Mouse (Mus musculus) hindbrain, embryonic 13.5 days (tissue): Measurements from ENCODE around the gene Mylk4. TPM values are rescaled to one million over a fixed set of nuclear protein-coding genes. Genes with fewer than 3 reads are reported as not detected.

Experiments used
- ATAC-seq: fragments of 200-750 bp; cut with Nextera tagmentation; 2 replicates; pipeline ENCODE4 v1.8.0; 2017; ENCODE audit warnings: moderate TSS enrichment; ENCODE audit not compliant: low FRiP score
- H3K27ac ChIP-seq: fragments of 300-500 bp; sonication (generic); 2 replicates; pipeline ENCODE4 v1.5.1; 2015; ENCODE audit warnings: inconsistent platforms, mild to moderate bottlenecking, moderate library complexity
- H3K27me3 ChIP-seq: fragments of 300-500 bp; sonication (generic); 2 replicates; pipeline ENCODE4 v1.6.1; 2015; ENCODE audit warnings: mild to moderate bottlenecking, inconsistent platforms
- H3K36me3 ChIP-seq: fragments of 300-500 bp; sonication (generic); 2 replicates; pipeline ENCODE4 v1.6.1; 2015; ENCODE audit warnings: mild to moderate bottlenecking, inconsistent platforms
- H3K4me1 ChIP-seq: fragments of 300-500 bp; sonication (generic); replicated peaks from 2 replicates; pipeline ENCODE4 v1.6.1; 2015; ENCODE audit warnings: inconsistent platforms
- H3K4me2 ChIP-seq: fragments of 300-500 bp; sonication (generic); 2 replicates; pipeline ENCODE4 v1.6.1; 2015; ENCODE audit warnings: inconsistent platforms, mild to moderate bottlenecking, moderate library complexity
- H3K4me3 ChIP-seq: fragments of 300-500 bp; sonication (generic); 2 replicates; pipeline ENCODE4 v1.5.1; 2015; ENCODE audit warnings: mild to moderate bottlenecking, inconsistent platforms
- H3K9ac ChIP-seq: fragments of 300-500 bp; sonication (generic); 2 replicates; pipeline ENCODE4 v1.6.1; 2015; ENCODE audit warnings: mild to moderate bottlenecking, inconsistent platforms
- H3K9me3 ChIP-seq: fragments of 300-500 bp; sonication (generic); 2 replicates; pipeline ENCODE4 v1.6.1; 2016; ENCODE audit warnings: inconsistent platforms
- WGBS: fragments of 180-500 bp; shearing (Covaris S2); methylation state at CpG from one replicate; pipeline ENCODE4 v1.1.7; 2015; 5-methylcytosine and 5-hydroxymethylcytosine counted together
- polyA plus RNA-seq: library from polyadenylated mRNA; unstranded; fragments of >200 nt; fragmentation: Nextera tagmentation; extraction: Ambion mirVana; gene quantifications from 2 replicates; pipeline ENCODE4 v1.2.1, GENCODE M21; 2015

Gene Mylk4
- polyA plus RNA-seq, 1 experiment from 2014 or later = 0.05 TPM

- Histone ChIP-seq H3K4me2 (no peak overlapping the region), H3K4me1 (no peaks in the 10 kb centered on the region), H3K27ac (no peak overlapping the region), H3K4me3 (no peak overlapping the region), H3K36me3 (peaks cover 79% of the 10 kb centered on the region), H3K9ac (no peak overlapping the region), H3K27me3 (no peaks in the 10 kb centered on the region), H3K9me3 (no peaks in the 10 kb centered on the region)
- WGBS = 97% methylated on average over 3 of the region's 3 CpGs
- no peak for ATAC-seq
Measured at GRCm38 (mm10) chr13:32819241-32819640, 35.5 kb upstream of the Mylk4 start.

- no peak overlapping the region for H3K4me3 ChIP-seq
- no peak overlapping the region for H3K9ac ChIP-seq
- peaks cover 44% of the 10 kb centered on the region for H3K36me3 ChIP-seq
- no peaks in the 10 kb centered on the region for H3K27me3 ChIP-seq
- peaks cover 30% of the 10 kb centered on the region for H3K4me1 ChIP-seq
- H3K27ac ChIP-seq = no peak overlapping the region
- no peak overlapping the region for H3K4me2 ChIP-seq
- no peaks in the 10 kb centered on the region for H3K9me3 ChIP-seq
- WGBS = 43% methylated on average over 3 of the region's 3 CpGs
- no peak for ATAC-seq
Measured at GRCm38 (mm10) chr13:32807624-32808023, 23.9 kb upstream of the Mylk4 start.

- Histone ChIP-seq H3K9me3 (no peaks in the 10 kb centered on the region), H3K9ac (no peak overlapping the region), H3K27me3 (no peaks in the 10 kb centered on the region), H3K4me3 (no peak overlapping the region), H3K36me3 (peaks cover 44% of the 10 kb centered on the region), H3K4me1 (peaks cover 30% of the 10 kb centered on the region), H3K27ac (no peak overlapping the region), H3K4me2 (no peak overlapping the region)
- ATAC-seq = no peak
- 84% methylated on average over 7 of the region's 7 CpGs for WGBS
Measured at GRCm38 (mm10) chr13:32806820-32807219, 23.1 kb upstream of the Mylk4 start.

GRCm38 (mm10) chr13:32803701-32804345 is 20.1 kb upstream of the Mylk4 start:
- peaks cover 26% of the 10 kb centered on the region for H3K36me3 ChIP-seq
- H3K9ac ChIP-seq = peak overlapping the region; percentile 93
- H3K9me3 ChIP-seq = no peaks in the 10 kb centered on the region
- WGBS = 72% methylated on average over 4 of the region's 4 CpGs
- peak overlapping the region; percentile 70 for H3K4me2 ChIP-seq
- no peaks in the 10 kb centered on the region for H3K27me3 ChIP-seq
- H3K4me1 ChIP-seq = peaks cover 35% of the 10 kb centered on the region
- H3K27ac ChIP-seq = no peak overlapping the region
- ATAC-seq = no peak
- peak overlapping the region; percentile 74 for H3K4me3 ChIP-seq

- peak within 1 kb of the TSS; percentile 93 for H3K9ac ChIP-seq
- no peaks in the 10 kb centered on the region for H3K27me3 ChIP-seq
- peak; percentile 21 for ATAC-seq
- WGBS = under 1% methylated on average over 94 of the region's 95 CpGs
- H3K4me2 ChIP-seq = peak within 1 kb of the TSS; percentile 70
- H3K9me3 ChIP-seq = no peaks in the 10 kb centered on the region
- H3K4me3 ChIP-seq = peak within 1 kb of the TSS; percentile 74
- peaks cover 13% of the 10 kb centered on the region for H3K36me3 ChIP-seq
- H3K4me1 ChIP-seq = peaks cover 35% of the 10 kb centered on the region
- H3K27ac ChIP-seq = peak within 1 kb of the TSS; percentile 92
Measured at GRCm38 (mm10) chr13:32802259-32803081, 18.7 kb upstream of the Mylk4 start, which contains the start of gene D930007J09Rik. TSS of gene D930007J09Rik (minus strand) at chr13:32802849.

- Histone ChIP-seq H3K4me3 (peak within 1 kb of the TSS; percentile 74), H3K36me3 (peaks cover 8% of the 10 kb centered on the region), H3K4me2 (peak within 1 kb of the TSS; percentile 70), H3K9me3 (no peaks in the 10 kb centered on the region), H3K27me3 (no peaks in the 10 kb centered on the region), H3K27ac (peak within 1 kb of the TSS; percentile 92), H3K4me1 (peaks cover 32% of the 10 kb centered on the region), H3K9ac (peak within 1 kb of the TSS; percentile 93)
- under 1% methylated on average over 51 of the region's 51 CpGs for WGBS
- peak; percentile 99 for ATAC-seq
Measured at GRCm38 (mm10) chr13:32801693-32802221, 18.0 kb upstream of the Mylk4 start, which contains the start of gene Wrnip1. TSS of gene Wrnip1 (plus strand) at chr13:32802038.

GRCm38 (mm10) chr13:32800859-32801258 is 17.1 kb upstream of the Mylk4 start:
- peak overlapping the region; percentile 74 for H3K4me3 ChIP-seq
- H3K27ac ChIP-seq = peak overlapping the region; percentile 79; the same call in 1 of the 2 replicates
- H3K9me3 ChIP-seq = no peaks in the 10 kb centered on the region
- peaks cover 31% of the 10 kb centered on the region for H3K4me1 ChIP-seq
- no peaks in the 10 kb centered on the region for H3K36me3 ChIP-seq
- peak overlapping the region; percentile 58 for H3K4me2 ChIP-seq
- H3K9ac ChIP-seq = no peak overlapping the region; the same call in 1 of the 2 replicates
- ATAC-seq = no peak
- H3K27me3 ChIP-seq = no peaks in the 10 kb centered on the region

GRCm38 (mm10) chr13:32799131-32799530 is 15.4 kb upstream of the Mylk4 start:
- Histone ChIP-seq H3K27ac (no peak overlapping the region), H3K9me3 (no peaks in the 10 kb centered on the region), H3K4me1 (peaks cover 20% of the 10 kb centered on the region), H3K4me2 (no peak overlapping the region), H3K4me3 (no peak overlapping the region), H3K27me3 (no peaks in the 10 kb centered on the region), H3K9ac (no peak overlapping the region), H3K36me3 (no peaks in the 10 kb centered on the region)
- ATAC-seq = no peak
- 86% methylated on average over 2 of the region's 2 CpGs for WGBS

GRCm38 (mm10) chr13:32797085-32797484 is 13.3 kb upstream of the Mylk4 start:
- 77% methylated on average over 1 of the region's 1 CpGs for WGBS
- Histone ChIP-seq H3K36me3 (no peaks in the 10 kb centered on the region), H3K9ac (no peak overlapping the region), H3K27ac (no peak overlapping the region), H3K4me3 (no peak overlapping the region), H3K27me3 (no peaks in the 10 kb centered on the region), H3K9me3 (no peaks in the 10 kb centered on the region), H3K4me1 (peaks cover 6% of the 10 kb centered on the region), H3K4me2 (no peak overlapping the region)
- no peak for ATAC-seq

GRCm38 (mm10) chr13:32795166-32795565 is 11.4 kb upstream of the Mylk4 start:
- H3K9me3 ChIP-seq = no peaks in the 10 kb centered on the region
- no peaks in the 10 kb centered on the region for H3K4me1 ChIP-seq
- H3K4me2 ChIP-seq = no peak overlapping the region
- H3K9ac ChIP-seq = no peak overlapping the region
- no peak overlapping the region for H3K4me3 ChIP-seq
- WGBS = 90% methylated on average over 5 of the region's 5 CpGs
- H3K27ac ChIP-seq = no peak overlapping the region
- no peak for ATAC-seq
- H3K36me3 ChIP-seq = no peaks in the 10 kb centered on the region
- no peaks in the 10 kb centered on the region for H3K27me3 ChIP-seq

- WGBS = 73% methylated on average over 2 of the region's 2 CpGs
- Histone ChIP-seq H3K36me3 (no peaks in the 10 kb centered on the region), H3K9me3 (no peaks in the 10 kb centered on the region), H3K4me1 (no peaks in the 10 kb centered on the region), H3K9ac (no peak overlapping the region), H3K4me2 (no peak overlapping the region), H3K27ac (no peak overlapping the region), H3K27me3 (no peaks in the 10 kb centered on the region), H3K4me3 (no peak overlapping the region)
- no peak for ATAC-seq
Measured at GRCm38 (mm10) chr13:32794619-32795018, 10.9 kb upstream of the Mylk4 start.

GRCm38 (mm10) chr13:32789781-32790180 is 6.0 kb upstream of the Mylk4 start:
- WGBS = 79% methylated on average over 4 of the region's 4 CpGs
- Histone ChIP-seq H3K9ac (no peak overlapping the region), H3K36me3 (no peaks in the 10 kb centered on the region), H3K27me3 (no peaks in the 10 kb centered on the region), H3K27ac (no peak overlapping the region), H3K4me1 (no peaks in the 10 kb centered on the region), H3K4me3 (no peak overlapping the region), H3K9me3 (no peaks in the 10 kb centered on the region), H3K4me2 (no peak overlapping the region)
- ATAC-seq = no peak
